Mouse (Mus musculus): ENCODE measurements around the gene Art5. TPM values are rescaled to one million over a fixed set of nuclear protein-coding genes. Genes with fewer than 3 reads are reported as not detected.
"Not testable (repeated sequence)": the region's sequence is repeated elsewhere in the genome, so short reads cannot be mapped to it uniquely, and the experiment has no call there.

Art5 gene
- polyA plus RNA-seq, 1 experiment from 2014 or later: 0.07 TPM

GRCm38 (mm10) chr7:102081784-102082183 lies 27.5 kb downstream of the Art5 start:
- 81% methylated on average over 5 of the region's 5 CpGs for WGBS (ENCODE audit: insufficient replicate concordance)

GRCm38 (mm10) chr7:102080311-102080710 lies 29.0 kb downstream of the Art5 start:
- no peaks in the 10 kb centered on the region for H3K9me3 ChIP-seq (replicated peaks)
- no peaks in the 10 kb centered on the region for H3K4me1 ChIP-seq (replicated peaks)
- no peak overlapping the region for H3K9ac ChIP-seq
- peaks cover 88% of the 10 kb centered on the region for H3K36me3 ChIP-seq
- DNase-seq (no peak), ATAC-seq (ENCODE audit: low read depth) (no peak)
- no peak overlapping the region for H3K27ac ChIP-seq
- WGBS (ENCODE audit: insufficient replicate concordance): 80% methylated on average over 8 of the region's 8 CpGs
- no peak overlapping the region for H3K4me2 ChIP-seq
- no peak overlapping the region for H3K4me3 ChIP-seq (replicated peaks)
- H3K27me3 ChIP-seq: no peaks in the 10 kb centered on the region

More at GRCm38 (mm10) chr7:102081784-102082183, 27.5 kb downstream of the Art5 start:
- Histone ChIP-seq H3K9ac (no peak overlapping the region), H3K4me3 (replicated peaks) (no peak overlapping the region), H3K36me3 (peaks cover 75% of the 10 kb centered on the region), H3K27me3 (no peaks in the 10 kb centered on the region), H3K4me2 (no peak overlapping the region), H3K9me3 (replicated peaks) (no peaks in the 10 kb centered on the region), H3K27ac (no peak overlapping the region), H3K4me1 (replicated peaks) (no peaks in the 10 kb centered on the region)
- DNase-seq (no peak), ATAC-seq (ENCODE audit: low read depth) (no peak)

GRCm38 (mm10) chr7:102078517-102078916 lies 30.8 kb downstream of the Art5 start:
- Histone ChIP-seq H3K4me3 (replicated peaks) (no peak overlapping the region), H3K4me2 (no peak overlapping the region), H3K9ac (no peak overlapping the region), H3K27me3 (no peaks in the 10 kb centered on the region), H3K27ac (no peak overlapping the region), H3K36me3 (peaks cover 93% of the 10 kb centered on the region), H3K4me1 (replicated peaks) (no peaks in the 10 kb centered on the region), H3K9me3 (replicated peaks) (no peaks in the 10 kb centered on the region)
- DNase-seq (no peak), ATAC-seq (ENCODE audit: low read depth) (no peak)
- WGBS (ENCODE audit: insufficient replicate concordance): 74% methylated on average over 7 of the region's 7 CpGs

- 73% methylated on average over 7 of the region's 7 CpGs for WGBS (ENCODE audit: insufficient replicate concordance)
These were observed 32.5 kb downstream of the Art5 start for GRCm38 (mm10) chr7:102076714-102077296.

GRCm38 (mm10) chr7:102066363-102066762 lies 42.9 kb downstream of the Art5 start:
- Histone ChIP-seq H3K4me3 (replicated peaks) (peak overlapping the region; percentile 78), H3K27me3 (no peaks in the 10 kb centered on the region), H3K9ac (peak overlapping the region; percentile 79), H3K9me3 (replicated peaks) (no peaks in the 10 kb centered on the region), H3K36me3 (peaks cover 18% of the 10 kb centered on the region), H3K4me2 (peak overlapping the region; percentile 77), H3K27ac (peak overlapping the region; percentile 62; the same call in 1 of the 2 replicates), H3K4me1 (replicated peaks) (peaks cover 46% of the 10 kb centered on the region)
- no peak for ATAC-seq (ENCODE audit: low read depth)
- DNase-seq: no peak
- WGBS (ENCODE audit: insufficient replicate concordance): 61% methylated on average over 6 of the region's 6 CpGs

More at GRCm38 (mm10) chr7:102076714-102077296, 32.5 kb downstream of the Art5 start:
- H3K9me3 ChIP-seq (replicated peaks): no peaks in the 10 kb centered on the region
- H3K4me3 ChIP-seq (replicated peaks): no peak overlapping the region
- H3K4me1 ChIP-seq (replicated peaks): no peaks in the 10 kb centered on the region
- DNase-seq: no peak
- no peak overlapping the region for H3K9ac ChIP-seq
- ATAC-seq (ENCODE audit: low read depth): peak; percentile 36; the same call in 1 of the 2 replicates
- H3K4me2 ChIP-seq: no peak overlapping the region
- H3K27me3 ChIP-seq: no peaks in the 10 kb centered on the region
- peaks cover 90% of the 10 kb centered on the region for H3K36me3 ChIP-seq
- H3K27ac ChIP-seq: no peak overlapping the region

GRCm38 (mm10) chr7:102065046-102065891 lies 44.0 kb downstream of the Art5 start, which contains the start of the genes Rnf121, Xndc1 and Xntrpc:
Rnf121 (minus strand) TSS chr7:102065469.
Xndc1 (plus strand) TSS chr7:102065511.
Xntrpc (plus strand) TSS chr7:102065713.
- WGBS (ENCODE audit: insufficient replicate concordance): under 1% methylated on average over 56 of the region's 56 CpGs
- ATAC-seq (ENCODE audit: low read depth) (peak; percentile 98), DNase-seq (peak; percentile 88)
- H3K4me1 ChIP-seq (replicated peaks): peaks cover 54% of the 10 kb centered on the region
- peaks cover 10% of the 10 kb centered on the region for H3K36me3 ChIP-seq
- peak within 1 kb of the TSS; percentile 78 for H3K4me3 ChIP-seq (replicated peaks)
- no peaks in the 10 kb centered on the region for H3K9me3 ChIP-seq (replicated peaks)
- H3K27me3 ChIP-seq: no peaks in the 10 kb centered on the region
- H3K27ac ChIP-seq: peak within 1 kb of the TSS; percentile 62
- peak within 1 kb of the TSS; percentile 79 for H3K9ac ChIP-seq
- H3K4me2 ChIP-seq: peak within 1 kb of the TSS; percentile 77

- H3K9ac ChIP-seq: peak overlapping the region; percentile 79
- no peaks in the 10 kb centered on the region for H3K9me3 ChIP-seq (replicated peaks)
- peaks cover 54% of the 10 kb centered on the region for H3K4me1 ChIP-seq (replicated peaks)
- peak overlapping the region; percentile 77 for H3K4me2 ChIP-seq
- peaks cover 11% of the 10 kb centered on the region for H3K36me3 ChIP-seq
- peak overlapping the region; percentile 62 for H3K27ac ChIP-seq
- WGBS (ENCODE audit: insufficient replicate concordance): under 1% methylated on average over 9 of the region's 9 CpGs
- no peaks in the 10 kb centered on the region for H3K27me3 ChIP-seq
- DNase-seq (no peak), ATAC-seq (ENCODE audit: low read depth) (no peak)
- H3K4me3 ChIP-seq (replicated peaks): peak overlapping the region; percentile 78
These were observed 44.6 kb downstream of the Art5 start for GRCm38 (mm10) chr7:102064655-102065045.

GRCm38 (mm10) chr7:102063891-102064290 lies 45.4 kb downstream of the Art5 start:
- H3K9ac ChIP-seq: peak overlapping the region; percentile 79
- ATAC-seq (ENCODE audit: low read depth): no peak

GRCm38 (mm10) chr7:102062203-102062602 lies 47.1 kb downstream of the Art5 start:
- Histone ChIP-seq H3K9me3 (replicated peaks) (no peaks in the 10 kb centered on the region), H3K9ac (no peak overlapping the region), H3K4me2 (0 out of 2 replicates have a peak overlapping the region, but pooled peaks have one; percentile 9), H3K36me3 (peaks cover 20% of the 10 kb centered on the region), H3K4me1 (replicated peaks) (peaks cover 52% of the 10 kb centered on the region), H3K27ac (no peak overlapping the region), H3K4me3 (replicated peaks) (no peak overlapping the region), H3K27me3 (no peaks in the 10 kb centered on the region)
- no peak for DNase-seq
- no peak for ATAC-seq (ENCODE audit: low read depth)
- 71% methylated on average over 1 of the region's 1 CpGs for WGBS (ENCODE audit: insufficient replicate concordance)

More at GRCm38 (mm10) chr7:102063891-102064290, 45.4 kb downstream of the Art5 start:
- WGBS (ENCODE audit: insufficient replicate concordance): 35% methylated on average over 9 of the region's 9 CpGs
- Histone ChIP-seq H3K4me2 (peak overlapping the region; percentile 77), H3K27ac (no peak overlapping the region), H3K4me3 (replicated peaks) (peak overlapping the region; percentile 78), H3K4me1 (replicated peaks) (peaks cover 55% of the 10 kb centered on the region), H3K9me3 (replicated peaks) (no peaks in the 10 kb centered on the region), H3K36me3 (peaks cover 18% of the 10 kb centered on the region), H3K27me3 (no peaks in the 10 kb centered on the region)
- no peak for DNase-seq

- H3K27ac ChIP-seq: no peak overlapping the region
- H3K4me3 ChIP-seq (replicated peaks): no peak overlapping the region
- H3K9ac ChIP-seq: no peak overlapping the region
- 38% methylated on average over 3 of the region's 3 CpGs for WGBS (ENCODE audit: insufficient replicate concordance)
- no peaks in the 10 kb centered on the region for H3K27me3 ChIP-seq
- peaks cover 44% of the 10 kb centered on the region for H3K4me1 ChIP-seq (replicated peaks)
- ATAC-seq (ENCODE audit: low read depth): no peak
- 0 out of 2 replicates have a peak overlapping the region, but pooled peaks have one; percentile 9 for H3K4me2 ChIP-seq
- H3K9me3 ChIP-seq (replicated peaks): no peaks in the 10 kb centered on the region
- no peak for DNase-seq
- H3K36me3 ChIP-seq: peaks cover 26% of the 10 kb centered on the region
These were observed 47.9 kb downstream of the Art5 start for GRCm38 (mm10) chr7:102061353-102061752.

GRCm38 (mm10) chr7:102048524-102048923 lies 60.8 kb downstream of the Art5 start:
- H3K36me3 ChIP-seq: peaks cover 11% of the 10 kb centered on the region
- not testable (repeated sequence) for H3K4me1 ChIP-seq (replicated peaks); H3K4me2 ChIP-seq; H3K4me3 ChIP-seq (replicated peaks); H3K27ac ChIP-seq; H3K27me3 ChIP-seq; DNase-seq; H3K9ac ChIP-seq; ATAC-seq (ENCODE audit: low read depth); H3K9me3 ChIP-seq (replicated peaks)
